Mouse (Mus musculus) thymus, postnatal 14 days (tissue): ENCODE results near the gene Esrrg.

Experiments used
- DNase-seq: peaks from one replicate; pipeline ENCODE4 v3.0.0; 2021

Esrrg gene

GRCm38 (mm10) chr1:188008476-188008875 lies 399.9 kb downstream of the Esrrg start:
- DNase-seq: no peak

- DNase-seq: no peak
Observed at GRCm38 (mm10) chr1:188009868-188010267, 401.3 kb downstream of the Esrrg start.

- no peak for DNase-seq
Observed at GRCm38 (mm10) chr1:188010860-188011259, 402.3 kb downstream of the Esrrg start.

- no peak for DNase-seq
Observed at GRCm38 (mm10) chr1:188014411-188014810, 405.8 kb downstream of the Esrrg start.

- no peak for DNase-seq
Observed at GRCm38 (mm10) chr1:188017956-188018862, 409.6 kb downstream of the Esrrg start.

GRCm38 (mm10) chr1:188029205-188029604 lies 420.6 kb downstream of the Esrrg start:
- DNase-seq: no peak

- DNase-seq: no peak
Observed at GRCm38 (mm10) chr1:188030116-188030515, 421.5 kb downstream of the Esrrg start.

GRCm38 (mm10) chr1:188031276-188031675 lies 422.7 kb downstream of the Esrrg start:
- DNase-seq: no peak

- no peak for DNase-seq
Observed at GRCm38 (mm10) chr1:188035957-188036356, 427.4 kb downstream of the Esrrg start.

GRCm38 (mm10) chr1:188046691-188047121 lies 438.1 kb downstream of the Esrrg start:
- no peak for DNase-seq

GRCm38 (mm10) chr1:188047148-188047547 lies 438.6 kb downstream of the Esrrg start:
- no peak for DNase-seq

GRCm38 (mm10) chr1:188055888-188056287 lies 447.3 kb downstream of the Esrrg start:
- DNase-seq: no peak

- no peak for DNase-seq
Observed at GRCm38 (mm10) chr1:188057892-188058291, 449.3 kb downstream of the Esrrg start.

- no peak for DNase-seq
Observed at GRCm38 (mm10) chr1:188059006-188059405, 450.4 kb downstream of the Esrrg start.

- DNase-seq: no peak
Observed at GRCm38 (mm10) chr1:188060493-188060892, 451.9 kb downstream of the Esrrg start.

- DNase-seq: no peak
Observed at GRCm38 (mm10) chr1:188068833-188069232, 460.2 kb downstream of the Esrrg start.

GRCm38 (mm10) chr1:188069849-188070248 lies 461.3 kb downstream of the Esrrg start:
- DNase-seq: no peak

GRCm38 (mm10) chr1:188077561-188078195 lies 469.1 kb downstream of the Esrrg start:
- no peak for DNase-seq

- no peak for DNase-seq
Observed at GRCm38 (mm10) chr1:188080261-188080875, 471.8 kb downstream of the Esrrg start.

- no peak for DNase-seq
Observed at GRCm38 (mm10) chr1:188082665-188083640, 474.4 kb downstream of the Esrrg start.

- DNase-seq: no peak
Observed at GRCm38 (mm10) chr1:188085116-188085879, 476.7 kb downstream of the Esrrg start.

GRCm38 (mm10) chr1:188093724-188094123 lies 485.1 kb downstream of the Esrrg start:
- DNase-seq: no peak
